Mouse (Mus musculus) forebrain, embryonic 11.5 days (tissue): ENCODE data around the gene Clstn2. TPM values are rescaled to one million over a fixed set of nuclear protein-coding genes. Genes with fewer than 3 reads are reported as not detected.
A peak's percentile ranks its signal among the peaks of the same experiment; 100 is the strongest.

ENCODE experiments used
- ATAC-seq: fragments of 200-750 bp; cut with Nextera tagmentation; replicated peaks from 2 replicates; pipeline ENCODE4 v1.8.0; 2017; ENCODE audit warnings: moderate TSS enrichment; ENCODE audit not compliant: low FRiP score
- DNase-seq: peaks from one replicate; pipeline ENCODE4 v3.0.0-alpha.2; 2017; ENCODE audit warnings: low spot score
- H3K27ac ChIP-seq: fragments of 300-500 bp; sonication (generic); 2 replicates; pipeline ENCODE4 v1.5.1; 2014; ENCODE audit warnings: low read depth, low read length
- H3K27me3 ChIP-seq: fragments of 300-500 bp; sonication (generic); 2 replicates; pipeline ENCODE4 v1.6.1; 2014; ENCODE audit warnings: mild to moderate bottlenecking, low read length, mixed read lengths; ENCODE audit not compliant: control insufficient read depth, insufficient read depth
- H3K36me3 ChIP-seq: fragments of 300-500 bp; sonication (generic); 2 replicates; pipeline ENCODE4 v1.6.1; 2014; ENCODE audit warnings: mild to moderate bottlenecking, low read length, moderate library complexity, mixed read lengths; ENCODE audit not compliant: control insufficient read depth, insufficient read depth
- H3K4me1 ChIP-seq: fragments of 300-500 bp; sonication (generic); replicated peaks from 2 replicates; pipeline ENCODE4 v1.6.1; 2014; ENCODE audit warnings: low read length, mixed read lengths; ENCODE audit not compliant: control insufficient read depth, insufficient read depth
- H3K4me2 ChIP-seq: fragments of 300-500 bp; sonication (generic); 2 replicates; pipeline ENCODE4 v1.6.1; 2014; ENCODE audit warnings: low read depth, mild to moderate bottlenecking, low read length, moderate library complexity, mixed read lengths; ENCODE audit not compliant: severe bottlenecking
- H3K4me3 ChIP-seq: fragments of 300-500 bp; sonication (generic); 2 replicates; pipeline ENCODE4 v1.5.1; 2014; ENCODE audit warnings: low read depth, low read length
- H3K9ac ChIP-seq: fragments of 300-500 bp; sonication (generic); 2 replicates; pipeline ENCODE4 v1.6.1; 2014; ENCODE audit warnings: low read length
- H3K9me3 ChIP-seq: fragments of 300-500 bp; sonication (generic); 2 replicates; pipeline ENCODE4 v1.6.1; 2016; ENCODE audit warnings: low read length, mixed read lengths; ENCODE audit not compliant: control insufficient read depth
- WGBS: fragments of 180-500 bp; shearing (Covaris S2); extraction: QIAGEN DNeasy Blood & Tissue Kit; methylation state at CpG from one replicate; pipeline ENCODE4 v1.1.7; 2014; 5-methylcytosine and 5-hydroxymethylcytosine counted together
- polyA plus RNA-seq: library from polyadenylated mRNA; unstranded; fragments of >200 nt; fragmentation: Nextera tagmentation; extraction: Ambion mirVana; gene quantifications from 2 replicates; pipeline ENCODE4 v1.2.1, GENCODE M21; 2014

Clstn2 gene
- polyA plus RNA-seq, 1 experiment from 2014 or later = 1.8 TPM

DNA sequence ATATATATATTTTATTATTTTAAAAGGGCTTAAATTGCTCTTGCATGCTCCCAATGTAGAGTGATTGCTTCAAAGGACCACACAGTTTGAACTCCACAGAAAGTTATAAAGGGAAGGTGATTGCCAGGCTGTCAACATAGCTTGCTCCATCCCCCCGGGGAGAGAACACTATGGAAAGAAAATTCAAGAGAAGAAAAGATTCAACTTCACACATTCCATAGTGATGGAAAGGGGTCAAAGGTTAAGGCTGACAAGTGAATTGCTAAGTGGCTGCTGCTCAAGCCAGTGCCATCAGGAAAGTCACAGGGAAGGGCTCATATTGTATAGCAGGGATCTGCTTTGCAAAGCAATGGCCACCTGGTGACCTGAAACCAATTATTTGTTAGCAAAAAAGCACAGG lies 360.8 kb downstream of the Clstn2 start:
- Histone ChIP-seq H3K4me3 (no peak overlapping the region), H3K9me3 (no peaks in the 10 kb centered on the region), H3K9ac (no peak overlapping the region), H3K36me3 (no peaks in the 10 kb centered on the region), H3K27ac (no peak overlapping the region), H3K27me3 (peaks cover 16% of the 10 kb centered on the region), H3K4me2 (no peak overlapping the region), H3K4me1 (no peaks in the 10 kb centered on the region)
- DNase-seq = no peak
- ATAC-seq = peak; percentile 79
- 4% methylated on average over 1 of the region's 1 CpGs for WGBS

GRCm38 (mm10) chr9:97670666-97671065 lies 362.3 kb downstream of the Clstn2 start:
- H3K4me3 ChIP-seq = no peak overlapping the region
- no peak overlapping the region for H3K27ac ChIP-seq
- H3K27me3 ChIP-seq = peaks cover 10% of the 10 kb centered on the region
- no peaks in the 10 kb centered on the region for H3K4me1 ChIP-seq
- H3K4me2 ChIP-seq = no peak overlapping the region
- 77% methylated on average over 8 of the region's 8 CpGs for WGBS
- H3K9me3 ChIP-seq = no peaks in the 10 kb centered on the region
- ATAC-seq (no peak), DNase-seq (no peak)
- H3K36me3 ChIP-seq = no peaks in the 10 kb centered on the region
- no peak overlapping the region for H3K9ac ChIP-seq

DNA sequence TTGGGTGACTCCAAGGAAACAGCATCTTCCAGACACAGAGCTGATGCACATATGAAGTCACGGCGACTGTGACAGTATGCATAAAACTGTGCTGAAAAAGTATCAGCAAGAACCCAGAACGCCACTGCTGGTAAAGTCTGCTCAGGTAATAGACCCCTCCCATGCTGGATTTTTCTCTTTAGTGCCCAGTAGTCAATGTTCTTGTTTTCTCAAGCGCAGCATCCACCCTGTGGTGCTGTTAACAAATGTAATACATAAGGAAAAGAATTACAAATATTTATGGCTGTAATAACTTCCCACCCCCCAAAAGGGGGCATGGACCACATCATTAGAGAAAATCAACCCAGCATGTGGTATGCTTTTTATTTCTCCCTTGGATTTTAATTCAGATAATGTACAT lies 372.0 kb downstream of the Clstn2 start:
- Histone ChIP-seq H3K9ac (no peak overlapping the region), H3K27me3 (no peaks in the 10 kb centered on the region), H3K4me3 (no peak overlapping the region), H3K36me3 (no peaks in the 10 kb centered on the region), H3K4me1 (no peaks in the 10 kb centered on the region), H3K4me2 (no peak overlapping the region), H3K27ac (no peak overlapping the region), H3K9me3 (no peaks in the 10 kb centered on the region)
- ATAC-seq (no peak), DNase-seq (no peak)
- WGBS = 89% methylated on average over 4 of the region's 4 CpGs

GRCm38 (mm10) chr9:97658736-97659135 lies 374.2 kb downstream of the Clstn2 start:
- H3K36me3 ChIP-seq = no peaks in the 10 kb centered on the region
- ATAC-seq (no peak), DNase-seq (no peak)
- no peak overlapping the region for H3K4me2 ChIP-seq
- WGBS = 80% methylated on average over 3 of the region's 3 CpGs
- H3K27me3 ChIP-seq = no peaks in the 10 kb centered on the region
- no peaks in the 10 kb centered on the region for H3K4me1 ChIP-seq
- no peak overlapping the region for H3K27ac ChIP-seq
- no peak overlapping the region for H3K9ac ChIP-seq
- no peaks in the 10 kb centered on the region for H3K9me3 ChIP-seq
- H3K4me3 ChIP-seq = no peak overlapping the region

GRCm38 (mm10) chr9:97648409-97648808 lies 384.6 kb downstream of the Clstn2 start:
- H3K4me3 ChIP-seq = no peak overlapping the region
- no peaks in the 10 kb centered on the region for H3K36me3 ChIP-seq
- H3K27ac ChIP-seq = no peak overlapping the region
- no peaks in the 10 kb centered on the region for H3K4me1 ChIP-seq
- H3K9me3 ChIP-seq = no peaks in the 10 kb centered on the region
- peak; percentile 24 for DNase-seq
- H3K4me2 ChIP-seq = no peak overlapping the region
- H3K27me3 ChIP-seq = no peaks in the 10 kb centered on the region
- ATAC-seq = no peak
- no peak overlapping the region for H3K9ac ChIP-seq
- 89% methylated on average over 3 of the region's 3 CpGs for WGBS

GRCm38 (mm10) chr9:97645746-97646145 lies 387.2 kb downstream of the Clstn2 start:
- H3K36me3 ChIP-seq = no peaks in the 10 kb centered on the region
- no peaks in the 10 kb centered on the region for H3K4me1 ChIP-seq
- ATAC-seq (no peak), DNase-seq (peak; percentile 33)
- no peak overlapping the region for H3K27ac ChIP-seq
- no peak overlapping the region for H3K4me3 ChIP-seq
- 80% methylated on average over 3 of the region's 3 CpGs for WGBS
- no peak overlapping the region for H3K9ac ChIP-seq
- H3K9me3 ChIP-seq = no peaks in the 10 kb centered on the region
- no peaks in the 10 kb centered on the region for H3K27me3 ChIP-seq
- H3K4me2 ChIP-seq = no peak overlapping the region

DNA sequence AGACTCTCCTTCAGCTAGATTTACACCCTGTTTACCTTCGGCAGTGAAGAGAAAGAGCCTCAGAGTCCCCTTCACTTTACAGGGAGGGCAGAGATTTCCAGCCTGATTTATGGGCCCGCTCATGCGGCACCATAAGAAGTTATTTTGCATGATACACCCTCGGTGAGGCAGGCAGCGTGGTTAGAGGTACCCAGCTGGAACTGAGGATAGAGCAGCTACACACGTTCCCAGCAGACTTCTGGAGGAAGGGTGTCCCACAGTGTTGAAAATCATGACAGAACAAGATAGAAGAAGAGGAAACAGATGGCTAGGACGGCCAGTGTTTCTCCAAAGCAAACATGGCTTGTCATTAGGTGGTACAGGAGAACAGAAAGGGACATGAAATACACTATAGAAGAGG lies 390.6 kb downstream of the Clstn2 start:
- WGBS = 91% methylated on average over 7 of the region's 7 CpGs
- DNase-seq (peak; percentile 34), ATAC-seq (no peak)
- Histone ChIP-seq H3K4me3 (no peak overlapping the region), H3K9me3 (no peaks in the 10 kb centered on the region), H3K4me1 (no peaks in the 10 kb centered on the region), H3K36me3 (no peaks in the 10 kb centered on the region), H3K9ac (no peak overlapping the region), H3K4me2 (no peak overlapping the region), H3K27me3 (no peaks in the 10 kb centered on the region), H3K27ac (no peak overlapping the region)

- no peaks in the 10 kb centered on the region for H3K36me3 ChIP-seq
- H3K27ac ChIP-seq = no peak overlapping the region
- no peak overlapping the region for H3K4me2 ChIP-seq
- 91% methylated on average over 6 of the region's 6 CpGs for WGBS
- no peaks in the 10 kb centered on the region for H3K4me1 ChIP-seq
- no peaks in the 10 kb centered on the region for H3K27me3 ChIP-seq
- ATAC-seq (no peak), DNase-seq (peak; percentile 16)
- no peak overlapping the region for H3K9ac ChIP-seq
- no peaks in the 10 kb centered on the region for H3K9me3 ChIP-seq
- no peak overlapping the region for H3K4me3 ChIP-seq
Measured at GRCm38 (mm10) chr9:97639967-97640549, 392.9 kb downstream of the Clstn2 start.

DNA sequence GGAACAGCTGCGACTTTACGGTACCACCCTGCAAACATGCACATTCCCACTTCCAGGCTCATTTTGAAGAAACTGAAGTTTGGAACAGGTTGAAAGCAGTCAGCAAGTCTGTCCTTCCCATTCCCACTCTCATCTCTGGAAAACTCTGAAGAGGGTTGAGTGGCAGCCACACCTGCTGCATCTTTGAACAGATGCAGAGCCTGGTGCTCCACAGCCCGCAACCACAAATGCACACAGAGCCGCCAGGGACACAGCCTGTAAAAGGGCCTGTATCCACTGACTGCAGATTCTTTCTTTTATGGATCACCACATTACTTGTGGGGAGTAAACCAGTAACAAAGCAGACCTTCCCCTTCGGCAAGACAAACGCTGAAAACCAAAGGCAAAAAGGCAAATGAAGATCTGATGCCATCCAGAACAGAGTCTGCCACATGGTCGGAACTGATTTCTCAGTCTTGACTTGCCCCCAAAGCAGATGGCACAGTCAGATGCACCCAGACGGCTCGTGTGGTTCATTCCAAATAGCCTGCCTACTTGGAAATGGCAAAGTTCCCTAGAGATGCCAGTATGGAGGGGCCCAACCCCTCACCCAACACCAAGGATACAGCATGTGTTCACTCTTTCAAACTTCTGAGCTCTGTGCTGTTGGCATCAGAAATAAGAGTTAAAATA lies 394.2 kb downstream of the Clstn2 start:
- H3K4me2 ChIP-seq = no peak overlapping the region
- H3K4me3 ChIP-seq = no peak overlapping the region
- H3K27ac ChIP-seq = no peak overlapping the region
- DNase-seq = peak; percentile 40
- no peaks in the 10 kb centered on the region for H3K36me3 ChIP-seq
- no peaks in the 10 kb centered on the region for H3K27me3 ChIP-seq
- no peaks in the 10 kb centered on the region for H3K4me1 ChIP-seq
- no peak for ATAC-seq
- H3K9me3 ChIP-seq = no peaks in the 10 kb centered on the region
- WGBS = 93% methylated on average over 9 of the region's 9 CpGs
- H3K9ac ChIP-seq = no peak overlapping the region
